Mouse (Mus musculus) lung, embryonic 15.5 days (tissue): ENCODE data around the gene 4930447C04Rik. TPM values are rescaled to one million over a fixed set of nuclear protein-coding genes. Genes with fewer than 3 reads are reported as not detected.
A peak's percentile ranks its signal among the peaks of the same experiment; 100 is the strongest.

Experiments used
- ATAC-seq: fragments of 200-750 bp; cut with Nextera tagmentation; 2 replicates; pipeline ENCODE4 v1.8.0; 2017; ENCODE audit warnings: moderate number of reproducible peaks, borderline replicate concordance; ENCODE audit not compliant: low FRiP score, low TSS enrichment; ENCODE audit errors: extremely low read depth
- H3K27ac ChIP-seq: fragments of 300-500 bp; sonication (generic); 2 replicates; pipeline ENCODE4 v1.5.1; 2015; ENCODE audit warnings: moderate library complexity, mild to moderate bottlenecking, inconsistent platforms
- H3K27me3 ChIP-seq: fragments of 300-500 bp; sonication (generic); 2 replicates; pipeline ENCODE4 v1.6.1; 2015; ENCODE audit warnings: inconsistent platforms
- H3K36me3 ChIP-seq: fragments of 300-500 bp; sonication (generic); 2 replicates; pipeline ENCODE4 v1.6.1; 2015; ENCODE audit warnings: inconsistent platforms
- H3K4me1 ChIP-seq: fragments of 300-500 bp; sonication (generic); 2 replicates; pipeline ENCODE4 v1.6.1; 2015; ENCODE audit warnings: inconsistent platforms
- H3K4me2 ChIP-seq: fragments of 300-500 bp; sonication (generic); 2 replicates; pipeline ENCODE4 v1.6.1; 2015; ENCODE audit warnings: inconsistent platforms, mild to moderate bottlenecking, moderate library complexity
- H3K4me3 ChIP-seq: fragments of 300-500 bp; sonication (generic); 2 replicates; pipeline ENCODE4 v1.5.1; 2015; ENCODE audit warnings: mild to moderate bottlenecking, inconsistent platforms
- H3K9ac ChIP-seq: fragments of 300-500 bp; sonication (generic); 2 replicates; pipeline ENCODE4 v1.6.1; 2015; ENCODE audit warnings: inconsistent platforms
- H3K9me3 ChIP-seq: fragments of 300-500 bp; sonication (generic); 2 replicates; pipeline ENCODE4 v1.6.1; 2016; ENCODE audit warnings: inconsistent platforms
- WGBS: fragments of 180-500 bp; shearing (Covaris S2); methylation state at CpG from one replicate; pipeline ENCODE4 v1.1.7; 2015; 5-methylcytosine and 5-hydroxymethylcytosine counted together
- polyA plus RNA-seq: library from polyadenylated mRNA; unstranded; fragments of >200 nt; fragmentation: Nextera tagmentation; extraction: Ambion mirVana; gene quantifications from 2 replicates; pipeline ENCODE4 v1.2.1, GENCODE M21; 2015

The 4930447C04Rik gene
- polyA plus RNA-seq, 1 experiment from 2014 or later = 1.3 TPM

- Histone ChIP-seq H3K4me3 (no peak overlapping the region), H3K4me1 (peaks cover 10% of the 10 kb centered on the region), H3K9ac (no peak overlapping the region), H3K27ac (no peak overlapping the region), H3K27me3 (peaks cover 100% of the 10 kb centered on the region), H3K36me3 (no peaks in the 10 kb centered on the region), H3K4me2 (no peak overlapping the region), H3K9me3 (no peaks in the 10 kb centered on the region)
- WGBS = 2% methylated on average over 32 of the region's 32 CpGs
- ATAC-seq = no peak
Measured at GRCm38 (mm10) chr12:72941398-72942051, 951 bp upstream of the 4930447C04Rik start.

GRCm38 (mm10) chr12:72940822-72941397 is 336 bp upstream of the 4930447C04Rik start:
- H3K9me3 ChIP-seq = no peaks in the 10 kb centered on the region
- H3K4me1 ChIP-seq = peaks cover 10% of the 10 kb centered on the region
- no peak overlapping the region for H3K9ac ChIP-seq
- H3K27me3 ChIP-seq = peaks cover 99% of the 10 kb centered on the region
- H3K4me3 ChIP-seq = no peak overlapping the region
- ATAC-seq = no peak
- no peak overlapping the region for H3K4me2 ChIP-seq
- no peaks in the 10 kb centered on the region for H3K36me3 ChIP-seq
- H3K27ac ChIP-seq = no peak overlapping the region
- WGBS = 4% methylated on average over 11 of the region's 11 CpGs

- H3K27ac ChIP-seq = no peak within 1 kb of the TSS
- no peak within 1 kb of the TSS for H3K4me2 ChIP-seq
- no peaks in the 10 kb centered on the region for H3K4me1 ChIP-seq
- H3K27me3 ChIP-seq = peaks cover 97% of the 10 kb centered on the region
- H3K36me3 ChIP-seq = no peaks in the 10 kb centered on the region
- peak; percentile 35; the same call in 1 of the 2 replicates for ATAC-seq
- no peak within 1 kb of the TSS for H3K4me3 ChIP-seq
- WGBS = under 1% methylated on average over 26 of the region's 28 CpGs
- H3K9me3 ChIP-seq = no peaks in the 10 kb centered on the region
- no peak within 1 kb of the TSS for H3K9ac ChIP-seq
Measured at GRCm38 (mm10) chr12:72939616-72940015, 958 bp downstream of the 4930447C04Rik start, which contains the start of gene Six6. Gene Six6 (plus strand): TSS chr12:72939892.

GRCm38 (mm10) chr12:72938600-72939490 is 1.7 kb downstream of the 4930447C04Rik start:
- Histone ChIP-seq H3K27me3 (peaks cover 96% of the 10 kb centered on the region), H3K9ac (no peak overlapping the region), H3K9me3 (no peaks in the 10 kb centered on the region), H3K4me2 (no peak overlapping the region), H3K4me1 (no peaks in the 10 kb centered on the region), H3K27ac (no peak overlapping the region), H3K36me3 (no peaks in the 10 kb centered on the region), H3K4me3 (no peak overlapping the region)
- ATAC-seq = no peak
- WGBS = 7% methylated on average over 14 of the region's 14 CpGs

- no peak for ATAC-seq
- 4% methylated on average over 11 of the region's 13 CpGs for WGBS
- Histone ChIP-seq H3K9me3 (no peaks in the 10 kb centered on the region), H3K9ac (no peak overlapping the region), H3K27me3 (peaks cover 89% of the 10 kb centered on the region), H3K36me3 (no peaks in the 10 kb centered on the region), H3K4me3 (no peak overlapping the region), H3K27ac (no peak overlapping the region), H3K4me1 (no peaks in the 10 kb centered on the region), H3K4me2 (no peak overlapping the region)
Measured at GRCm38 (mm10) chr12:72938176-72938575, 2.4 kb downstream of the 4930447C04Rik start.

GRCm38 (mm10) chr12:72937537-72938120 is 2.9 kb downstream of the 4930447C04Rik start:
- Histone ChIP-seq H3K9me3 (no peaks in the 10 kb centered on the region), H3K4me3 (no peak overlapping the region), H3K4me2 (no peak overlapping the region), H3K9ac (no peak overlapping the region), H3K27ac (no peak overlapping the region), H3K36me3 (no peaks in the 10 kb centered on the region), H3K4me1 (no peaks in the 10 kb centered on the region), H3K27me3 (peaks cover 84% of the 10 kb centered on the region)
- WGBS = 3% methylated on average over 19 of the region's 19 CpGs
- no peak for ATAC-seq

- H3K4me1 ChIP-seq = no peaks in the 10 kb centered on the region
- no peaks in the 10 kb centered on the region for H3K36me3 ChIP-seq
- H3K9me3 ChIP-seq = no peaks in the 10 kb centered on the region
- H3K9ac ChIP-seq = no peak overlapping the region
- H3K27me3 ChIP-seq = peaks cover 75% of the 10 kb centered on the region
- no peak for ATAC-seq
- no peak overlapping the region for H3K4me3 ChIP-seq
- no peak overlapping the region for H3K4me2 ChIP-seq
- H3K27ac ChIP-seq = no peak overlapping the region
- WGBS = 24% methylated on average over 8 of the region's 8 CpGs
Measured at GRCm38 (mm10) chr12:72936751-72937150, 3.8 kb downstream of the 4930447C04Rik start.

GRCm38 (mm10) chr12:72917159-72917993 is 23.2 kb downstream of the 4930447C04Rik start:
- Histone ChIP-seq H3K9ac (no peak overlapping the region; the same call in 1 of the 2 replicates), H3K4me3 (peak overlapping the region; percentile 30), H3K36me3 (no peaks in the 10 kb centered on the region), H3K27me3 (peaks cover 13% of the 10 kb centered on the region), H3K4me2 (peak overlapping the region; percentile 62), H3K27ac (no peak overlapping the region), H3K4me1 (no peaks in the 10 kb centered on the region; the same call in 1 of the 2 replicates), H3K9me3 (no peaks in the 10 kb centered on the region)
- WGBS = 12% methylated on average over 48 of the region's 48 CpGs
- ATAC-seq = no peak

- 6% methylated on average over 19 of the region's 19 CpGs for WGBS
- Histone ChIP-seq H3K9me3 (no peaks in the 10 kb centered on the region), H3K4me2 (peak overlapping the region; percentile 31), H3K36me3 (no peaks in the 10 kb centered on the region), H3K4me3 (no peak overlapping the region), H3K4me1 (no peaks in the 10 kb centered on the region), H3K9ac (no peak overlapping the region), H3K27me3 (peaks cover 64% of the 10 kb centered on the region), H3K27ac (no peak overlapping the region)
- no peak for ATAC-seq
Measured at GRCm38 (mm10) chr12:72854377-72855032, 86.1 kb downstream of the 4930447C04Rik start.

- H3K9me3 ChIP-seq = no peaks in the 10 kb centered on the region
- H3K9ac ChIP-seq = no peak overlapping the region
- ATAC-seq = no peak
- no peak overlapping the region for H3K4me2 ChIP-seq
- 40% methylated on average over 13 of the region's 13 CpGs for WGBS
- H3K4me3 ChIP-seq = no peak overlapping the region
- H3K27me3 ChIP-seq = peaks cover 70% of the 10 kb centered on the region
- no peak overlapping the region for H3K27ac ChIP-seq
- H3K36me3 ChIP-seq = no peaks in the 10 kb centered on the region
- no peaks in the 10 kb centered on the region for H3K4me1 ChIP-seq
Measured at GRCm38 (mm10) chr12:72853406-72854076, 87.0 kb downstream of the 4930447C04Rik start.
